ENCODE assay signal across 8 mouse cellular contexts in genomic region chr11:119941794-119942193, GRCm38 (mm10). TPM values are rescaled to one million over a fixed set of nuclear protein-coding genes. Genes with fewer than 3 reads are reported as not detected.
A peak's percentile ranks its signal among the peaks of the same experiment; 100 is the strongest.
DNase-seq lines count a peak whose midpoint lies in the region; ATAC-seq and TF ChIP-seq lines count a peak whose summit lies in the region.

No protein-coding gene starts in this region.

- DNase-seq in left cerebral cortex, adult 2 months (ENCODE audit: extremely low spot score in 1 of 2, low spot score in 2 of 2): no peak
- no peak for DNase-seq in left cerebral cortex, adult 11 months (ENCODE audit: low spot score)
- no peak for DNase-seq in ovary, postnatal 36 days (ENCODE audit: low spot score)
- no peak for DNase-seq in urinary bladder, postnatal 4 days (ENCODE audit: low spot score in 2 of 2)
- no peak for DNase-seq in urinary bladder, postnatal 36 days (ENCODE audit: low spot score in 2 of 2)

- ATAC-seq in embryonic facial prominence, embryonic 13.5 days (ENCODE audit: insufficient number of reproducible peaks, insufficient read depth, low FRiP score, low TSS enrichment, low read depth): no peak
- ATAC-seq in intestine, embryonic 15.5 days: no peak
- no peak for ATAC-seq in neural tube, embryonic 13.5 days (ENCODE audit: low read depth)

- H3K9me3 ChIP-seq in embryonic facial prominence, embryonic 13.5 days: no peaks in the 10 kb centered on the region
- H3K9me3 ChIP-seq in intestine, embryonic 15.5 days: no peaks in the 10 kb centered on the region
- no peaks in the 10 kb centered on the region for H3K9me3 ChIP-seq in neural tube, embryonic 13.5 days

- no peak for TF ChIP-seq CTCF in left cerebral cortex, adult 2 months (IDR thresholded peaks at IDR 0.05)

- peak overlapping the region; percentile 77 for H3K9ac ChIP-seq in embryonic facial prominence, embryonic 13.5 days
- peak overlapping the region; percentile 66; the same call in 1 of the 2 replicates for H3K9ac ChIP-seq in intestine, embryonic 15.5 days
- peak overlapping the region; percentile 77 for H3K9ac ChIP-seq in neural tube, embryonic 13.5 days

- peaks cover 78% of the 10 kb centered on the region for H3K4me1 ChIP-seq in embryonic facial prominence, embryonic 13.5 days
- H3K4me1 ChIP-seq in intestine, embryonic 15.5 days (replicated peaks): peaks cover 71% of the 10 kb centered on the region
- H3K4me1 ChIP-seq in neural tube, embryonic 13.5 days (replicated peaks): peaks cover 72% of the 10 kb centered on the region

- peaks cover 4% of the 10 kb centered on the region; the same call in 1 of the 2 replicates for H3K27me3 ChIP-seq in embryonic facial prominence, embryonic 13.5 days
- H3K27me3 ChIP-seq in intestine, embryonic 15.5 days (replicated peaks): no peaks in the 10 kb centered on the region
- H3K27me3 ChIP-seq in neural tube, embryonic 13.5 days: peaks cover 27% of the 10 kb centered on the region

- H3K4me3 ChIP-seq in left cerebral cortex, adult 2 months: peak overlapping the region; percentile 82
- H3K4me3 ChIP-seq in embryonic facial prominence, embryonic 13.5 days: peak overlapping the region; percentile 65
- H3K4me3 ChIP-seq in intestine, embryonic 15.5 days (replicated peaks): peak overlapping the region; percentile 74
- H3K4me3 ChIP-seq in neural tube, embryonic 13.5 days: peak overlapping the region; percentile 68

- no peaks in the 10 kb centered on the region for H3K36me3 ChIP-seq in embryonic facial prominence, embryonic 13.5 days
- no peaks in the 10 kb centered on the region for H3K36me3 ChIP-seq in intestine, embryonic 15.5 days
- no peaks in the 10 kb centered on the region for H3K36me3 ChIP-seq in neural tube, embryonic 13.5 days

- 9% methylated on average over 8 of the region's 8 CpGs for whole genome bisulfite sequencing in embryonic facial prominence, embryonic 13.5 days
- 3% methylated on average over 8 of the region's 8 CpGs for WGBS in intestine, embryonic 15.5 days
- WGBS in neural tube, embryonic 13.5 days: 5% methylated on average over 8 of the region's 8 CpGs

- peak overlapping the region; percentile 93 for H3K27ac ChIP-seq in left cerebral cortex, adult 2 months
- H3K27ac ChIP-seq in embryonic facial prominence, embryonic 13.5 days: 0 out of 2 replicates have a peak overlapping the region, but pooled peaks have one; percentile 79
- peak overlapping the region; percentile 85 for H3K27ac ChIP-seq in intestine, embryonic 15.5 days
- peak overlapping the region; percentile 83; the same call in 1 of the 2 replicates for H3K27ac ChIP-seq in neural tube, embryonic 13.5 days (replicated peaks)

- peak overlapping the region; percentile 77 for H3K4me2 ChIP-seq in embryonic facial prominence, embryonic 13.5 days
- peak overlapping the region; percentile 90 for H3K4me2 ChIP-seq in intestine, embryonic 15.5 days (replicated peaks)
- H3K4me2 ChIP-seq in neural tube, embryonic 13.5 days: peak overlapping the region; percentile 96

- intact Hi-C loops in left cerebral cortex, adult 2 months (cut with DNase I): loop anchor here (2.0 kb wide), 1 partner anchor 49 kb away; no protein-coding TSS in a partner anchor

RNA-seq across cellular contexts. Expression of gene Baiap2, which starts 0.8 kb away (rescaled TPM):
- 100 to 1,000 TPM; 249 to 287 TPM for total RNA-seq in left cerebral cortex, adult 2 months (2021)
- polyA plus RNA-seq in embryonic facial prominence, embryonic 13.5 days (2015; fragmentation: Nextera tagmentation; extraction: Ambion mirVana): 17.5 and 20.0 TPM in 2 replicates
- polyA plus RNA-seq in intestine, embryonic 15.5 days (2015; fragmentation: Nextera tagmentation; extraction: Ambion mirVana): 12.0 and 13.1 TPM in 2 replicates
- polyA plus RNA-seq in neural tube, embryonic 13.5 days (2015; fragmentation: Nextera tagmentation; extraction: Ambion mirVana): 11.1 and 12.7 TPM in 2 replicates

RNA-seq across cellular contexts. Expression of gene Chmp6, which starts 28.6 kb away (rescaled TPM):
- 10 to 100 TPM; 37.2 to 43.6 TPM for total RNA-seq in left cerebral cortex, adult 2 months (2021)
- 103 and 104 TPM in 2 replicates for polyA plus RNA-seq in embryonic facial prominence, embryonic 13.5 days (2015; fragmentation: Nextera tagmentation; extraction: Ambion mirVana)
- polyA plus RNA-seq in intestine, embryonic 15.5 days (2015; fragmentation: Nextera tagmentation; extraction: Ambion mirVana): 88.0 and 91.1 TPM in 2 replicates
- 97.5 and 102 TPM in 2 replicates for polyA plus RNA-seq in neural tube, embryonic 13.5 days (2015; fragmentation: Nextera tagmentation; extraction: Ambion mirVana)
